Mouse (Mus musculus): ENCODE data around the gene Robo1.

Robo1 gene

DNA sequence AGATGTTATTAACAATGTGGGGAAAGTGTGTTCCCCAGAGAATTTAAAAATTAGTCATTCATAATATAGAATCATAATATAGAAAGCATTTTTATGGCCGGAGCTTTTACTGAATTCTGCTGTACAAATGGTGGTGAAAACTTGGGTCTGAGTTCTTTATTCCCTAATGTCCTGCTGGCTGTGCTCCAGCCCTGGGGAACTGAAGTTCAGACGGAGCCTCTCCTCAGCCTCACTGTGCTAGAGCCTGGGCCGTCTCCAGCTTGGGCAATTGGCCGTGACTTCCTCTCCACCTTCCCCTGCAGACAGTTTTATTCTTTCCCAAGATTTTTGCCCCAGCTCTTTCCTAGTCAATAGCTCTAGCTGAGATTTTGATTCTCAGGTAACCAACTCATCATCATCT is 429.0 kb downstream of the Robo1 start:
- DNase-seq (ENCODE audit: low spot score): no peak

DNA sequence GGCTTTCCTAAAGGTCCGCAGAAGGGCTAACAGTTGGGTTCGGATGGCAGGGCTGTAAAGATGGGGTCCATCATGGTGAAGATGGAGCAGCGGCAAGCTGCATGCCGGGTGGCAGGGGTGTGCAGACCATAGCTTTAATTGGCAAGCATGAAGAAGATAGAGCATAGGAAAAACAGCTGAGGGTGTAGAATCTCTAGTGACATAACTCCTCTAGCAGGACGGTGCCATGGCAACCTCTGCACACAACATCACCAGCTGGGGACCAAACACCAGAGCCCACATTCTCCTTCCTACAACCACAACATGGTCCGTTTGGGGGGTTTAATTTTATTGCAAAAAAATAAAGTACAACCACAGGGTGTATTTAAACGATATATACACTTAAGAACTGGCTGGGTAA is 432.1 kb downstream of the Robo1 start:
- DNase-seq (ENCODE audit: low spot score): no peak

DNA sequence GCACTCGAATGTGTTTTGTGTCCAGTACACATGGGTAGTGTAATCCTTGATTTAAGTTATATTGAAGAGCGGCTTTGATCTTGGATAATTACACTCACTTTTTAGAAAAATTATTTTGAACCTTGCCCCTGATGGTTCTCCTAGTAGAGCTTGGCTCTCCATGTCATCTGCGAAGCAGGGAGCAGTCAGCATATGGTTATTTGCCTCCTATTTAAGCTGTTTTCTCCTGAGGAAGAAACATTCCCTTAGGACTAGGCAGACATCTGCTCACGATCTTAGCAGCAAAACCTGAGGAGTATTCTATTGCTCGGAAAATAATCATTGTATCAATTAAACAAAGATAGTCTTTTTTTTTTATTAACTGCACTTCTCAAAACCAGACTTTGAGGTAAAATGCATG is 439.6 kb downstream of the Robo1 start:
- DNase-seq (ENCODE audit: low spot score): no peak

DNA sequence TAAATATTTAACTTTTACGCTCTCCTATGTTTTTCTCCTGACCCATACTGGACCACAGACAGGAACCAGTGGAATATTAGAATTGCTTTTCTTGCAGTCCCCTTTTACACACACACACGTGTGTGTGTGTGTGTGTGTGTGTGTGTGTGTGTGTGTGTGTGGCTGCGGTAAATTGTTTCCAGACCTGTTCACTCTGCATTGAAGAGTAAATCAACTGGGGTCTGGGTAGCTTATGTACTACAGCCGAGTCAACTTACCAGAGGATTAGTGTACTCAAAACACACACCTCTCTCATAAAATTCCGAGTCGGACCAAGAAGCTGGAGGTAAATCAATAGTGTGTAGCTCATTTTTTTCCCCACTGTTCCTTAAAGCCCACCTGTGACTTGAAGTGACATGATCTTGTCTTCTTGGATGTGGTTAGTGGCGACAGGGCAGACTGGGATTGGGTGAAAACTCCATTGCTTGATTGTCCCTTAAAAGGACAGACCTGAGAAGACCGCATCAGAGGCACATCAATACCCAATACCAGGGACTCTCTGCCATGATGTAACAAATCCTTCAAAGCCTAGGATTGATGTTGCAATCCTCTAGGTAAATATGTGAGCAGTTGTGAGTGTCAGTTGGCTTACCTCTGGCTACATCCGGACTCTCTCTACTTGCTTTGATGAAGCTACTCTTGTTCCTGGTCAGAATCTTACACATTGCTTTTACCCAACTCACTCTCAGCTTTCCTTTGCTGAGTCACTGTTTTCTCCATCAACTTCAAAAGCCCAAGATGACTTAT is 457.2 kb downstream of the Robo1 start:
- DNase-seq (ENCODE audit: low spot score): no peak

DNA sequence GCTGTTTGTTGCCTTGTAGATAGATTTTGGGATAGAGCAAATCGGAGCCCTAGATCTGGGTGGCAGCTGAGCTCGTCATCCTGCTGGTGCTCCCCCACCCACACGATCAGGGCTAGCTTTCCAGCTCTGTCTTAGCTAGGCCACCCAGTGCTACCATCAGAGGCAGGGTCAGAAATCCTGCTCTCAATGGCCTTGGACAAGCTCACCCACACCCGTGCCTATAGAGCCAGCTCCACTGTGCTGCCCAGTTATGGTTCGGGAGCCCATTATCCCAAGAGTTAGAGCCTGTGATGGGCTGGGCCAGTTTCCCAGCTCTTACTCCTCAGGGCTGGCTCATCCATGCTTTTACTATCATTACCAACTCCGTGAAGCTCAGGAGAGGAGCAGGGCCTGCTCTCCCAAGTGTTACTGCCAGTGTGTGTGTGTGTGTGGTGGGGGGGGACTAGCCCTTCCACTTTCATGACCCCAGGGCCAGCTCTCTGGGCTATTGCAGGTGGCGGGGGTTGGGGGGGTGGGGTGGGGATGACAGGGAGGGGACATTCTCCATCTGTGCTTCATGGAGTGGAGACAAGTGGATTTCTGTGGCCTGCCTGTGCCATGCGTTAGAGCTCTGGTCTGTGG is 461.2 kb downstream of the Robo1 start:
- DNase-seq (ENCODE audit: low spot score): no peak

DNA sequence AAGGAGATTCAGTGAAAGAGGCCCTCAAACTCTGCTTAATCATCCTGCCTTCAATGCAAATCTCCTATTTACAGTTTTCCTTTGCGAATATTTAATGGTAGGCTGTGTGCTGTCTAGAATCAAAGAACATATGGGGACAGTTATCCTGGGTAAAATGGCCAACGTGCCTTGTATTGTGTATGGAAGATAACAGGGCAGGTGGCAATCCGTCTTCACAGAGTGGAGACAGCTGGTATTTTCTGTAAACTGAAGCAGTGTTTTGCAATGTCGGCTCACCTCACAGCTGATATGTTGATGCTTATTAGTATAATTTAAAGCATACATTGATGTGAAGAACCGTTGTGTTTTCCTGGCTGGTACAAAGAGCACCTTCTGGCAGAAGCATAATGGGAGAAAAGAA is 464.2 kb downstream of the Robo1 start:
- no peak for DNase-seq (ENCODE audit: low spot score)

DNA sequence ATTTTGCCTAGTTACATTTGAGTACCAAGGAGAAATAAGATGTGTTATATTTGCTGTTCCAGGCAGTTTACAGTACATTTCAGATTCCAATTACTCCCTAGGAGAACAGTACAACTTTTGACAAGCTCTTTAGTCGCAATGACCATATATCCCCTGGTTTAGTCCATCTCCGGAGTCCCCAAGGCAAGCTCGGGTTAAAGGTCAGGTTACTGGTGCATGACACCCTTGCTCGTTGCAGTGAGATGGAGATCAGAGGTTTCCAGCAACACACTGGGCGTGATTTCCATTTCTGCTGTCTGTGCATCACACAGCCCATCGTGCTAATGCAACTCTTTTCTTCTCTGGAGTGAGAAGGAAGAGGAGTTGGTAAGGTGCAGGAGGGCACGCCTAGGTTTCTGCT is 464.9 kb downstream of the Robo1 start:
- DNase-seq (ENCODE audit: low spot score): no peak

DNA sequence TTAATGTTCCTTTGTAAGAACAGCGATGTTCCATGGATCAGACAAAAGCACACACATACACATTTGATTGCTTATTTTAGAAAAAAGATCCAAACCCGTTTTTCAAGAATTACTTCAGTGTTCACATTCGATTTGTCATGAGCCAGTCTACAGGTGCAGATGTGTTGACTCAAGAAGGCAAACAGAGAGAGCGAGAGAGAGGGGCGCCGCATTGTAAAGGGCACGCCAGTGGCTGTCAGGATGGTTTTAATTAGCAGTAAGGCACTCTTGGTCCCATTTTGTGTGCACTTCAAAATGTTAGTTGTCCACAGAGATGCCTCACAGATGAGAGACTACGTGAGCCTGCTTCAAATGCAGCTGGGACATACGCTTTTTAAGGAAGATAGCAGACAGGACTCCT is 470.4 kb downstream of the Robo1 start:
- no peak for DNase-seq (ENCODE audit: low spot score)

DNA sequence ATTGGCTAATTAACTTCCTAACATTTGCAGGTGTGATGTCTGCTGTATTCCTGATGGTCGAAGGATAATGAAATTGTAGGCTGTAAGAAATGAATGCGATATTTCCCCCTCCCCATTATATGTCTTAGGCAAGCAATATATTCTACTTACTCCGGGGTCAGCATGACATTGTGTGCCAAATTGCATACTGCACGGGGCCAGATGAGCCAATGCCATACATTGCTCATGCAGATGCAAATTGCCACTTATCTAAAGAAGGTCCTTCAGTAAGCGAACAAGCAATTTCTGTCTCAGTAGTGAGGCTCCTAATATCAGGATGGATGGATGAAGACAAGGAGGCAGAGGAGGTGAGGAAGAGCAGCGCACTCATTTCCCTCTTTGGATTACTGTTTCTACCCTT is 474.1 kb downstream of the Robo1 start:
- no peak for DNase-seq (ENCODE audit: low spot score)

DNA sequence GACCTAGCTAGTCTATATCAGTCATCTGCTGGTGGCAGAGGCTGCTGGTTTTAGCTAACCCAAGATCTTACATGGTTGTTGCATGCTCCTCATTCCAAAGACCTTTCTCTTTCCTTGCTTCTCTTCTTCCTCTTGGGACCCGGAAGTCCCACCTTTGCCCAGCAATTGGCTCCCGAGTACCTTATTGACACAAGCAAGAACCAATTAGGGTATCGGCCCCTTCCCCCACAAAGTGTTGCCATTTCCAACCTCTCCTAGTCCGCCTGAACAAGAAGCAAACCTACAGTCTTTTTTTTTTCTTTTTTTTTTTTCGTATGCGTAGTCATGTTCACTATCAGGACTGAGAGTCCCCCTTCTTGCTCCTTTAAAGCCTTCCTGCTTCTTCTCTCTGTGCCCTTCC is 478.0 kb downstream of the Robo1 start:
- DNase-seq (ENCODE audit: low spot score): no peak

DNA sequence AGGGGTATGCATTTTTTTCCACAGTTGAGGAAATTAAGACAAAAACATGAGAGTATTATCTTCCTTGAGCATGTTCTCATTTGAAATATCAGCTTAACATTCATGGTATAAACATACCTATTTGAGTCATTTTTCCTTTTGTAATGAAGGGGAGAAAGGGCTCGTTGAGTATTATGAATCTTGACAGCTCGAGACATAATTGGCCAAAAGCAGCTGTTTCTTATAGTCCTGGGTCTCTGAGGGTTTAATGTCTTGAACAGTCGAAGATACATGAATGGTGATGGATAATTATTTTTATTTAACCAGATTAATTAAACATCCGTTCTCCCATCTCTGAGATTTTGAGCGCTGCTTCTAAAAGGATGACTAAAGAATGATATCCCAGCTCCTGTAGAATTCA is 478.5 kb downstream of the Robo1 start:
- no peak for DNase-seq (ENCODE audit: low spot score)

DNA sequence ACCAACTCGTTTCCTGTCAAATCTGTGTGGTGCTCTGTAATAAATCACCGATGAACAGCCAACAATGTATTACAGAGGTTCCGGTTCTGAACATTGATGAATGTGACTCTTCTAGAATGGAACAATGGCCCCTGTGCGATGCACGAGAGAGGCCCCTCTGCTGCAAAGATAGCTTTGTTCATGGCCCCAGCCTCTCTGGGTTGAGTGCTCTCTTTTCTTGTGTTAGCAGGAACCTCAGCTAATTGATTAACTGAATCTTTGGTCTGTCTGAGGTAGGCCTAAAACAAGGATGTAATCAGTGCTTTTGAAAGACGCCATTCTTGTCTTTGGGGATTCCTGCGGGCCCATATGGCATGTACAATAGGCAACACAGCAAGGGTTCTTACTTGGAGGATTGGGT is 479.9 kb downstream of the Robo1 start:
- DNase-seq (ENCODE audit: low spot score): no peak

DNA sequence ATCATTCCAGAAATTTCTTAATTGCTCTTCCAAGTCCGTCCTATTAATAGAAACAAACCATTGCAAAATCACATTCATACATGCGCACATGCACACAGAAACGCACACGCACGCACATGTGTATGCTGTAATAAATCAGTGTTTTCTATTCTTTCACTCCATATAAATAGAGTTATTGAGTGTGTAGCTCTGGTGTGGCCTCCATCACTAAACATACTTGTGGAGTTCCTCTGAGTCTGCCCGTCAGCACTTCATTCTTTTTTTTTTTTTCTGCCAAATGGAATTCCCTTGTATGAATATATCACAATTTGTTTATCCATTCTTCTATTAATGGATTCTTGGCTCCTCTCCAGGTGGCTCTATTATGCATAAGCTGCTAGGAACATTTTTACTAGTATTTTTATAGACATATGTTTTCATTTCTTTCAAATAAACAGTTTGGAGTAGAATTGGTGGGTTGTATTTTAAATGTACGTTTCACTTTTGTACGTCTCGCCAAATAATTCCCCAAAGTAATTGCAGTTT is 483.1 kb downstream of the Robo1 start:
- DNase-seq (ENCODE audit: low spot score): no peak

DNA sequence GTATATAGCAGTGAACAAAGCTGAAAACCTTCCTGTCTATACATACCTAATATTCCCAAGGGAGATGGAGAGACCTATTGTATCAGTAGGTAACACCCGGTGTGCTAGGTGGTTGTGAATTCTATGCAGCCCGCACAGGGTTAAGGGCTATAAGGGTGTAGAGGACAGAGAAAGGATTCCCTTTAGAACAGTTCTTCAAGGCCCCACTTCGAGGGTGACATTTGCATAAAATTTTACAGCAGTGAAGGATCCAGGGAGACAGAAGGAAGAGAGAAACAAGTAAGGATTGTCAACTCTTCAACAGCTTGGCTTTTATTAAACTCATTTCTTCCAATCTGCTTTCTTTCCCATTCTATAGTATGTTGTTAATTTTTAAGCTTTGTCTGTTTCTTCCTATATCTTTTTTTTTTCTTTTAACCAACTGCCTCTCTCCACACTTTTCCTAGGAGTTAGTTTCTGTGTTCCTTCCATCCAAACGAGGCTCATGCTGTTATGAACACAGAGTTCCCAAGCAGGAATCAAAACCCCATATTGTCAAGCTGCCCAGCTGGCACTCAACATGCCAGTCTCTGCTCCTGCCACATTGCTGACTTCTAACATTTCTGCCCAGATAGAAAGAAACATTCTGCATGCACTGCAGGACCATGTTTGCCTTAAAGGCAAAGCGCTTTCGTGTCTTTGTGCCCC is 486.7 kb downstream of the Robo1 start:
- no peak for DNase-seq (ENCODE audit: low spot score)

DNA sequence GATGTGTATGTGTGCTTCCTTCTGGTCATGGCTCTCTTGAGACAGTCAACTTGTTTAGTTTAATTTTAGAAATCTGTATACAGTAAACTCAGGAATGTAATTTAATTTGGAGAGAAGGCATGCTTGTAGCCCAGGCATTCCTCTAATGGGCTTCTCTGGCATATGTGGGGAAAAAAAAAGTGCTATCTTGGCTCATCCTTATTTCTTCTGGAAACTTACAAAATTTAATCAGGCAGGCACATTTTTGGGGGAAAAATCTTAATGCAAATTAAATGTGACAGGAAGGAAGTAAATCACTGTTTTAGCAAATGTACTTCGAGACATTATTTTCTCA is 487.2 kb downstream of the Robo1 start:
- no peak for DNase-seq (ENCODE audit: low spot score)

DNA sequence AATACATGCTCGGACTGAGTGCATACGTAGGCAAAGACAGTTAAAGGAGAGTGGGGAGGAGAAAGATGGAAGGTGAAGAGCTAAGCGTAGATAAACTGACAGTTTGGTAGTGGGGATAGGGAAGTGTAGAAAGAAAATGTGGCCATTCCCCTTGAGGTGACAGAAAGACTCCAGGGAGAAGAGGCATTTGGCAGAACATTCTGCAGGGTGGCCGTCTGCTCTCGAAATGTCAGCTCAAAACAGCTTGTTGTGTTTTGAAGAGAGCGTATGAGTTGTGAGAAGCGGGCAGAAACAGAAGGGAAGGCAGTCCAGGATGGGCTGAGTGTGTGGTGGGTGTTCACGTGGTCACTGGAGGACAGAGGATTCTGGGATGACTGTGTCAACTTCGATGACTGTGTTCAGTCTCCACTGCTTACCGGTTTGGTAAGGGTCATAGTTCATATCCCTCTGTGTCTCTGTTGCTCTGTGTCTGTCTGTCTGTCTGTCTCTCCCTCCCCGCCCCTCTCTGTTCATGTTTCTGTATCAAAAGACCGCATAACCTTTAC is 490.4 kb downstream of the Robo1 start:
- DNase-seq (ENCODE audit: low spot score): no peak

DNA sequence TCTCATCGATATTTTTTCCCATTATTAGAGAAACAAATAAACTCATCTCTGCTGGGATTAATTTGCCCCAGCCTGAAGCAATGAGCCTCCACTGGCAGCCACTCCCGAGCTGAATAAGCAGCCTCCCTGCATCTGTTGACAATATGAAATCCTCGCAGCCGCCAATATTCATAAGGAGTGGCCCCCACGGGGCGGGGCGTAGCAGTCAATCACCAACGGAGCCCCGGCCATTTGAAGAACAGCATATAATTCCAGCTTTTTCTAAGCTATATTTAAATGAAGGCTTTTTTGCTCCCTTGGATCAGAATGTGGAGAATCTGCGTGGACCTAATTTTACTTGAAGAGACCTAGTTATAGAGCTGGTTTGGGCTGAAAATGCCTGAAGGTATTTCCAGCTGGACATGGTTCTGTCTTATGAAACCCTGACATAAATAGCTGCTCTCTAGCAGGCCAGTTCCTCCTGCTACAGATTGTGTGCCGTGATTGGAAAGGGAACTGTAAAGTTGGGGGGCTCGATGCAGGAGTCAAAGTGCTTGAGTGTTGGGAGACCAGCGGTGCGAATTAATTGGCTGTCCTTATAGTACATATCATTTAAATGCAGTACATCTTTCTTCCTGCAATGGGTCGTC is 492.1 kb downstream of the Robo1 start:
- no peak for DNase-seq (ENCODE audit: low spot score)

DNA sequence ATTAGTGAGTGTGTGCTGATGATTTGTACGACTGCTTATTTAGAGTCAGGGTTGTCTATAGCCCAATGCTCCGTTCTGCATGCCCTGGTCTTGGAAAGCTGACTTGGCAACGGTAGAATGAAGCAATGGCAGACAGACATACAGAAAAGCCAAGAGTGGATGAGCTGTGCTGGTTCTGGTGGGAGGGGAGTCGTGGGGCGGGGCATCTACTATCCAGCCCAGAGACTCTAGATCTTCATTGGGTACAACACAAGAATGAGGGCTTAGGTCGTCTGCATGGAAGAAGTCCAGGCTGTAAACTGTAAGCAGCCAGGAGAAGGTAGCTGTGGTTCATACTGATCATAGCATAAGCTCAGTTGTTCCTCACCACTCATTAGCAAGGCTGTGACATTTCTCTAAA is 492.7 kb downstream of the Robo1 start:
- DNase-seq (ENCODE audit: low spot score): no peak

DNA sequence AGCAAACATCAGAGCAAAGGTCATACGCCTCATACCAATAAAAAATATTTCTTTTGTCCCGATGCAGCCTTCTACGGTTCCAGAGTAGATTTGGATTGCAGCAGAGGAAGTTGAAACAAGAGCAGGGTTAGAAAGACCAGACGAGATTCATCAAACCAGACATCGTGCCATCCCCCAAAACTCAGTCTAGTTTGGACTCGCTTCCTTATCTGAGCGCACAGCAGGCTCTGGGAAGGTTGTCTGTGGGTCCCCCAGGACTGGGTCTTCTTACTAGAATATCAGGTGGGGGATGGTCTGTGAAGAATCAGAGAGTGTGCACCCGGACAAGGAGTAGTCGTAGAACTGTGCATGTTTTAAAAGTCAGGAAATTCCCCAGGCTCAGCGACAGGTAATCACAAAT is 500.2 kb downstream of the Robo1 start:
- DNase-seq (ENCODE audit: low spot score): no peak

DNA sequence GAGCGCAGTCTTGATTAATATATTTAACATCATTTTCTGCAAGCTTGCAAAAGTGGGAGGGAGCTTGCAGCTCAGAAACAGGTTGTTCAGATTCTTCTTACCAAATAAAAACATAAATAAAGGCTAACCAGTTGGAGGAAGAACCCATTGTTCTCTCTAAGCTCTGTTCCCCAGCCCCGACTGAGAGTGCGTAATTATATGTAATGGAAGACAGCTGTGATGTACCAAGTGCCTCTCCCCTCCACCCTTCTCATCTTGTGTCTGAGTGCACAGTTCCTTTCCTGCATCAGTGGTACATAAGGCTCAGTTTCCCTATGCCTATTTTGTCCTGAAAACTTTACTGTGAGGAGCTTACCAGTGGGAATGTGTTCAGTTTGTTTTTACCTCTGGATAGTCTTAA is 502.8 kb downstream of the Robo1 start:
- DNase-seq (ENCODE audit: low spot score): no peak

DNA sequence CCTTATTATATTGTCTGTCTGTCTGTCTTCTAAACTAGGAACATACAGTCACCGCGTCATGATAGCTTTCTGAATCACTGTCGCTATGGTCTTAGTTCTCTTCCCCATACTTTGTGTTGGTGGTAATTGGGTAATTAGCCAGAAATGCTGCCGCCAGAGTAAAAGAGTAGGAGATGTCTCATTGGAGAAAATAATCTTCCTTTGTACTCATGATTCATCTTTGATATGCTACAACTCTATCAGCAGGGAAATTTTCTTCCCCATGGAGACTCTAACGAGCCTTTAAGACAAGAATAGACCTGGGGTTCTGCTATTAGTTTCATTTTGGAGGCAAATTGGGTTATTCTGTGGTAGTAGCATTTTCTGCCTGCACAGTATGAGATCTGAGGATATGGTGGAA is 503.4 kb downstream of the Robo1 start:
- DNase-seq (ENCODE audit: low spot score): no peak

DNA sequence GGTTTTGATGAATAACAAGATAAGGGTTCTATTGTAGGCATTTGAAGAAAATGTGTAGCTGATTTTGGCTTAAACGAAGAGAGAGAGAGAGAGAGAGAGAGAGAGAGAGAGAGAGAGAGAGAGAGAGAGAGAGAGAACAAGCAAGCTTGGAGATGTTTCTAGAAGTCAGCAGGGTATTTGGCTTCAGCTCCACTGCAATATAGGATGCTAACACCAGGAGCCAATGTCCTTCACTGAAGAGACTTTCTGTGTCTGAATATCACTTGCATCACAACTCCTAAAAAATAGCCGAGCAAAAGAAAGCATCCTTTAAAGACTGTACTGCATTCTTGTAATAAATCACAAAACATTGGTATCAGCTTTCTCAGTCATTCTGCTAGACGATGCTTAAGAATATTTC is 503.8 kb downstream of the Robo1 start:
- no peak for DNase-seq (ENCODE audit: low spot score)

DNA sequence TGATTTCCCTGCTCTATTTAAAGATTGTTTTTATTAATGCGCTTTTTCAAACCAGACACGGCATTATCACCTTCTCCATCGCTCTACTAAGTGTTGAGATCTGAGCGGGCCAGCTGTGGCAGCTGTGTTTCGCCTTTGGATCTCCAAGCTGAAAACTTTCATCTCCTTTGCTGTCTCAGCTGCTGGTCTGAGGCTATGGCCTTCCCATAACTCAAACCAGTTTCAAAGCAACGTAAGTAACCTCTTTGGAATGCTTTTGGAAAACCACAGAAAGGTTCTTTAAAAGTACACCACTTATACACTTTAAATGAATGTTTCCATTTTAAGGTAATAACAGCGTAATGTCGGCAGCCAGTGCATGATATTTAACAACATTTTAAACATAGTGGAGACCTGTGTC is 520.3 kb downstream of the Robo1 start:
- no peak for DNase-seq (ENCODE audit: low spot score)

All from T-cell, adult 2 months (primary cell).